Mouse (Mus musculus) erythroblast, adult 5-6 weeks (primary cell): ENCODE measurements around the gene Tubgcp4. TPM values are rescaled to one million over a fixed set of nuclear protein-coding genes. Genes with fewer than 3 reads are reported as not detected.
A peak's percentile ranks its signal among the peaks of the same experiment; 100 is the strongest.
"Not testable (repeated sequence)": the region's sequence is repeated elsewhere in the genome, so short reads cannot be mapped to it uniquely, and the experiment has no call there.

Experiments used
- ATAC-seq: replicated peaks from 2 replicates; pipeline ENCODE4 v1.8.0; 2016; ENCODE audit warnings: moderate number of reproducible peaks, mild to moderate bottlenecking, moderate TSS enrichment, inconsistent platforms; ENCODE audit not compliant: poor library complexity, low FRiP score, severe bottlenecking
- total RNA-seq, 2 experiments: library from RNA; stranded (forward) in 1 of 2; stranded (reverse) in 1 of 2; fragments of 150-400 nt in 1 of 2; fragments of 200-764, 138-1000 nt in 1 of 2; gene quantifications; 2 replicates each; pipeline versions ENCODE4 v1.2.3 to v1.2.4; 2015 to 2017; ENCODE audit warnings: low replicate concordance in 2 of 2

The Tubgcp4 gene
- 16.3 and 22.2 TPM in 2 replicates for total RNA-seq (2015; ENCODE audit: low replicate concordance)
- total RNA-seq (2017; ENCODE audit: low replicate concordance) = 11.7 and 19.1 TPM in 2 replicates

- ATAC-seq = peak; percentile 58
Measured at GRCm38 (mm10) chr2:121170481-121170971, at the start of gene Tubgcp4. TSS of gene Tubgcp4 (plus strand) at chr2:121170654.

- not testable (repeated sequence) for ATAC-seq
Measured at GRCm38 (mm10) chr2:121126302-121126701, 44.2 kb upstream of the Tubgcp4 start.

DNA sequence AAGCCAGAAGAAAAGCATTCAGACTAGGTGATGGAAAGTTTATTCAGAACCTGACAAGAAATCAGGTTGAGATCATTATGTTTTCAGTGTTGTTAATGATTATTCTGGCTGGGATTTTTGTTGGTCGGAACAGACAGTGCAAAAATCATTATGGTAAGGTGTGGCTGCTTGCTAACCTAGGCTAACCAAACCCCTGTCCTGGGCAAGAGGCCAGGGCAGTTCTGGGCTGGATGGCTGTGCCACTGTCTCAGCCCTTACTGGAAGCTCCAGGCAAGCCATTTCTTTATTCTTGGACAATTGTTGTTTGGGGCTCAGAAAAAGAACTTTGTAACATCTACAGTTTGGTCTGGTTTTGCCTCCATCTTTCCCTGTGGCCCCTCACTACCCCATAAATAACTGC, 42.9 kb upstream of the Tubgcp4 start:
- ATAC-seq = no peak

DNA sequence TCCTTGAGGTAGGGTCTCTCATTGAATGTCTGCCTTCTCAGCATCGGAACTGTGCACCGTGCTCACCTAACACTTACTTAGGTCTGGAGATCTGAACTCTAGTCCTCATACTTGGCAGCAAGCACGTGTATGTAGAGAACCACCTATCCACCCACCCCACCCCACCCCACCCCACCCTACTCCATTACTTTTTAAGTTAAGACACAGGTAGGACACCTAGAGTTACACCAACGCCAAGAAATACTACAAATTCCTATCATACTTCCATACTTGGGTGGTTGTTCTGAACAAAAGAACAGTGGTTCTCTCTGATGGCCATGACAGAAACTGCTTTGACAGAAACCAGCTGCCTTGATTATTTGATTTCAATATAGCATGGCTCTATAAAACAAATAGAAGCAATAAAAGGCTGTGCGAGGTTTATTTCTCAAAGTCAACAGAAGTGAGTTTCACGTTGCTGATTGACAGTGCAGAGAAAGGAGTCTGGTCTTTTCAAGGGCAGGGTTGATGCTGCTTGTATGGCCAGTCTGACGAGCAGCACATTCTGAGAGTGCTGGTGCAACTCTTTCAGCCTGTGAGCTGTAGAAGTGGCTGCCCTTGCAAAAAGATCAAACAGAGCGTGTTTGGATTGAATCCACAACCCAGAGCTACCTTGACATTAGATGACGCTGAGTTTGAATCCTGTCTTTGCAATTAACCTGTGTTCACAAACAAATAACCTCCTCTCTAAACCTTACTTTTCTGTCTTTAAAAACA, 41.4 kb upstream of the Tubgcp4 start:
- no peak for ATAC-seq

- no peak for ATAC-seq
Measured at GRCm38 (mm10) chr2:121132822-121133221, 37.6 kb upstream of the Tubgcp4 start.

GRCm38 (mm10) chr2:121137371-121137770, 33.1 kb upstream of the Tubgcp4 start:
- no peak for ATAC-seq

DNA sequence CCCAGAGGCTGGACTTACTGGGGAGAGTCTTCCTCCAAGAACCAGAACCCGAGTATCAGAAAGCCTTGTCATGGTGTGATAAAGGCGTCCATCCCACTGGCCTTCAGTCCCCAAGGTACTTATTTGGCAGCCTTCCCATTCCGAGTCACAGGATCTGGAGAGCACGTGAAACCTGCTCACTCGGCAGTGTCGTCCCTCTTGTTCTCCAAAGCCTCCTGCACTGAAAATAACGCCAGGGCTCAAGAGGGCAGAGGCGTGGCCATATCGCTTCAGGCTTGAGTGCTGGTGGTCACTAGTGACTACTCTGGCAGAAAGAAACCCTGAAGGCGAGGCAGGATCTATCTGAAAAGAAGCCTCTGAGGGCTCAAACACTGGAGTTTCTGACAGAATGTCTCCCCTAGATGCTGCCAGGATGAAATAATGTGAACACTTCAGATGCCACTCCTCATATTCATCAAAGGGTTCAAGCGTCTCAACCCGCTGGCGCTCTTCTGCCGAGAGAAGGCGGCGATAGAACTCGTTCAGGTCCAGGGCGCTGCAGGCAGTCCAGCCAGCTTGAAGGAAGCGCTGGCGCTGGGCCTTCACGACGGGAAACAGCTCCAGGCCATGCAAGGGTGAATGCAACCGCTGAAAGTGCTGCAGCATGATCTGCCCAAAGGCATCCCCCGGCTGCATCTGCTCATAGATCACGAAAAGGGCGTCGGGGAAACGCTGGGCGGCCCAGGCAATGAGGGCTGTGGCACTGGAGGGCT, 31.0 kb upstream of the Tubgcp4 start:
- peak; percentile 58 for ATAC-seq

DNA sequence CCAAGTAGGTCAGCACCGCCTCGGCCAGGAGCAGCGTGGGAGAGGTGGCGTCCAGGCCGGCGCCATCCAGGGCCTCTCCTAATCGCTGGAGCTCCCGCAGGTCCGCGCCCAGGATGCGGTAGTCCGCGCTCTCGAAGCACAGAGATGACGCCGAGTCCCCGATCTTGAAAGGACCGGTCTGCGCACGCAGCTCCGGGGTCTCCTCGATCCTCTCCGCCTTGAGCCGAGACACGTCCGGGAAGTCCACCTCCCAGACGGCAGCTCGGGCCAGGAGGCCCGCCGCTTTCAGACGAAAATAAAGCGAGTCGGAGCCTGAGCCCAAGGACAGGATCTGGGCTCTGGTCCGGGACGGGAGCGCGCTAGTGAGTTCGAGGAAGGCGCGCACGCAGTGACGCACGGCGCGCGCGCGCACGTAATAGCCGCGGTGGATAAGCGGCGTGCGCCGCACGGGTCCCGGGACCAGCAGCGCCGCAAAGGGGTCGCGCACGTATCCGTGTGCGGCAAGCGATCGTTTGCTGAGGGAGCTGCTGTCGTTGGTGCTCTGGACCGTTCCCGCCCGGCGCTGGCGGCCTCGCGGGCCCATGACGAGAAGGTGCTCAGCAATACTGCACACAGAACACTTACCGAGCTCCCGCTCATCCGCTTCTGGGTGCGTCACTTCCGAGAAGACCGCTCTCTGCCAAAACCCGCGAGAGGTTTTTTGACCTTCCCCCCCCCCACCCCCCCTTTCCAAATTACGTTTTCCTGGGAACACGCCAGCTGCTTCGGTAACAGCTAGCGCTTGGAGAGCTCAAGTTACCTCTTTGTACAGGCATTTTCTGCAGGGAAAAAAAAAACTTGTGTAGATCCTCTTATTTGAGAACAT, 30.2 kb upstream of the Tubgcp4 start, which contains the start of the genes Adal and Lcmt2:
Gene Adal, plus strand, starts transcription at position 411 of the 865 bp plus-strand sequence.
Gene Lcmt2, minus strand, starts transcription at position 636 of the 865 bp plus-strand sequence.
- ATAC-seq = peak; percentile 86

- ATAC-seq = no peak
Measured at GRCm38 (mm10) chr2:121141216-121142035, 29.0 kb upstream of the Tubgcp4 start.

DNA sequence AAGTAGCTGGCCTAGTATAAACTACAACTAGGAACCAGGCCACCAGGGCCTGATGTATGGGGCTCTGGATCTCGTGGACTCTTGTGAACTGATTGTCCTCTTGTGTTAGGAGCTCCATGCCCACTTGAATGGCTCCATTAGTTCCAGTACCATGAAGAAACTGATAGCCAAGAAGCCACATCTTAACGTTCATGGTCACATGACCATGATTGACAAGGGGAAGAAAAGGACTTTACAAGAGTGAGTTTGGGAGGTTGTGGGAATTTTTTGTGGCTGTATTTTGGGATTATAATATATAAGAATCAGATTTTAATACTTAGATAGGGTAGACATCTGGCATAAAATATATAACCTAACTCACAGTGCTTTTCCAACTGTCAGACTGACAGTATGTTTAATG, 28.0 kb upstream of the Tubgcp4 start:
- no peak for ATAC-seq

GRCm38 (mm10) chr2:121149679-121150078, 20.8 kb upstream of the Tubgcp4 start:
- no peak for ATAC-seq

DNA sequence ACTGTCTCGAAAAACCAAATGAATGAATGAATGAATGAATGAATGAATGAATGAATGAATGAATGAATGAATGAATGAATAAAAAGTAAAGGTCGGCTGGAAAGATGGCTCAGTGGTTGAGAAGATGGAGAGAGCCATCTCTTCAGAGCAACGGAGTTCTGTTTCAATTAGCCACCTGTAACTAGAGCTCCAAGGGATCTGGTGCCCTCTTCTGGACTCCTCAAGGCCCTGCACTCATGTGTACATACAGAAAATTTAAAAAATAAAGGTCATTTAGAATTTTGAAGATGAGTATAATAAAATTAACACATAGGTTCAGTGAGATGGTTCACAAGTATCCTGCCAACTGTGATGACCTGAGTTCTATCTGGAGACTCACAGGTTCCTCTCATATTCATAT, 17.4 kb upstream of the Tubgcp4 start:
- ATAC-seq = peak; percentile 66; the same call in 1 of the 2 replicates

GRCm38 (mm10) chr2:121169173-121169572, 1.3 kb upstream of the Tubgcp4 start:
- no peak for ATAC-seq

GRCm38 (mm10) chr2:121169902-121170301, 552 bp upstream of the Tubgcp4 start:
- 0 out of 2 replicates have a peak, but pooled peaks have one; percentile 12 for ATAC-seq

GRCm38 (mm10) chr2:121170980-121171742, 707 bp downstream of the Tubgcp4 start, which contains the start of gene Zscan29:
TSS of gene Zscan29 (minus strand) at chr2:121171125.
- ATAC-seq = peak; percentile 85

- no peak for ATAC-seq
Measured at GRCm38 (mm10) chr2:121178828-121179479, 8.5 kb downstream of the Tubgcp4 start.

- ATAC-seq = no peak
Measured at GRCm38 (mm10) chr2:121183431-121183830, 13.0 kb downstream of the Tubgcp4 start.
